Mouse (Mus musculus) neural tube, embryonic 12.5 days (tissue): ENCODE measurements around the gene Ipo4. TPM values are rescaled to one million over a fixed set of nuclear protein-coding genes. Genes with fewer than 3 reads are reported as not detected.

Experiments
- ATAC-seq: fragments of 200-750 bp; cut with Nextera tagmentation; 2 replicates; pipeline ENCODE4 v1.8.0; 2017; ENCODE audit warnings: low read depth, mild to moderate bottlenecking, moderate TSS enrichment, moderate library complexity; ENCODE audit not compliant: low FRiP score
- H3K27ac ChIP-seq: fragments of 300-500 bp; sonication (generic); 2 replicates; pipeline ENCODE4 v1.5.1; 2016
- H3K27me3 ChIP-seq: fragments of 300-500 bp; sonication (generic); replicated peaks from 2 replicates; pipeline ENCODE4 v1.6.1; 2016; ENCODE audit warnings: mild to moderate bottlenecking
- H3K36me3 ChIP-seq: fragments of 300-500 bp; sonication (generic); 2 replicates; pipeline ENCODE4 v1.6.1; 2016; ENCODE audit warnings: mild to moderate bottlenecking
- H3K4me1 ChIP-seq: fragments of 300-500 bp; sonication (generic); 2 replicates; pipeline ENCODE4 v1.6.1; 2016
- H3K4me2 ChIP-seq: fragments of 300-500 bp; sonication (generic); replicated peaks from 2 replicates; pipeline ENCODE4 v1.6.1; 2016; ENCODE audit warnings: mild to moderate bottlenecking
- H3K4me3 ChIP-seq: fragments of 300-500 bp; sonication (generic); 2 replicates; pipeline ENCODE4 v1.5.1; 2016
- H3K9ac ChIP-seq: fragments of 300-500 bp; sonication (generic); 2 replicates; pipeline ENCODE4 v1.6.1; 2016; ENCODE audit warnings: mild to moderate bottlenecking
- H3K9me3 ChIP-seq: fragments of 300-500 bp; sonication (generic); 2 replicates; pipeline ENCODE4 v1.6.1; 2016; ENCODE audit warnings: mild to moderate bottlenecking
- WGBS: fragments of 180-500 bp; shearing (Covaris S2); methylation state at CpG from one replicate; pipeline ENCODE4 v1.1.7; 2016; 5-methylcytosine and 5-hydroxymethylcytosine counted together
- polyA plus RNA-seq: library from polyadenylated mRNA; unstranded; fragments of >200 nt; fragmentation: Nextera tagmentation; extraction: Ambion mirVana; gene quantifications from 2 replicates; pipeline ENCODE4 v1.2.1, GENCODE M21; 2016

Gene Ipo4
- polyA plus RNA-seq, 1 experiment from 2014 or later, result 85.6 TPM

DNA sequence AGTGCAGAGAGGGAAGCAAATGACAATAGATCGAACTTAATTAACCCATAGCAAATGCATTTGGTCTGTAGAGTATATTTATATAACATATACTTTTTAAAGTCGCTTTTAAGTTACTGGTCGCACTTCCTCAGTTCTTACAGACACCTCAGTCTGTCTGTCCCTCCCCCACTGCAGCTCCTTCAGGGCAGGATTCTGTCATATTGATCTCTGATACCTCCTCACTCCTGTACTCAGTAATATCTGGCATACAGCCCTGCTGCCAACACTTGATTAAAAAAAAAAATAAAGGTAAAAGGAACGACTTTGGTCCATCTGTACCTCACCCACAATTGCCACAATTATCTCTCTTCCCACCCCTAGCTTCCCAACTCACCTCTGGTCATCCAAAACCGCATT, 51.5 kb downstream of the Ipo4 start:
- H3K9me3 ChIP-seq, result no peaks in the 10 kb centered on the region
- WGBS, result 42% methylated on average over 5 of the region's 5 CpGs
- no peak overlapping the region for H3K27ac ChIP-seq
- peak overlapping the region; percentile 79 for H3K4me2 ChIP-seq
- H3K4me3 ChIP-seq, result peak overlapping the region; percentile 43
- no peaks in the 10 kb centered on the region for H3K27me3 ChIP-seq
- peaks cover 4% of the 10 kb centered on the region; the same call in 1 of the 2 replicates for H3K4me1 ChIP-seq
- H3K36me3 ChIP-seq, result peaks cover 36% of the 10 kb centered on the region
- peak overlapping the region; percentile 57 for H3K9ac ChIP-seq
- ATAC-seq, result no peak

- no peak for ATAC-seq
- Histone ChIP-seq H3K4me3 (no peak overlapping the region), H3K27ac (no peak overlapping the region), H3K9ac (no peak overlapping the region), H3K4me2 (no peak overlapping the region), H3K27me3 (no peaks in the 10 kb centered on the region), H3K4me1 (peaks cover 4% of the 10 kb centered on the region; the same call in 1 of the 2 replicates), H3K9me3 (no peaks in the 10 kb centered on the region), H3K36me3 (peaks cover 22% of the 10 kb centered on the region)
- 74% methylated on average over 9 of the region's 9 CpGs for WGBS
Measured at GRCm38 (mm10) chr14:55581981-55582681, 53.6 kb downstream of the Ipo4 start.

- no peaks in the 10 kb centered on the region for H3K9me3 ChIP-seq
- no peak overlapping the region for H3K27ac ChIP-seq
- H3K36me3 ChIP-seq, result peaks cover 20% of the 10 kb centered on the region
- no peak overlapping the region for H3K4me2 ChIP-seq
- no peak overlapping the region for H3K4me3 ChIP-seq
- H3K4me1 ChIP-seq, result peaks cover 4% of the 10 kb centered on the region; the same call in 1 of the 2 replicates
- 96% methylated on average over 16 of the region's 16 CpGs for WGBS
- ATAC-seq, result no peak
- H3K9ac ChIP-seq, result no peak overlapping the region
- no peaks in the 10 kb centered on the region for H3K27me3 ChIP-seq
Measured at GRCm38 (mm10) chr14:55580731-55581130, 55.0 kb downstream of the Ipo4 start.

DNA sequence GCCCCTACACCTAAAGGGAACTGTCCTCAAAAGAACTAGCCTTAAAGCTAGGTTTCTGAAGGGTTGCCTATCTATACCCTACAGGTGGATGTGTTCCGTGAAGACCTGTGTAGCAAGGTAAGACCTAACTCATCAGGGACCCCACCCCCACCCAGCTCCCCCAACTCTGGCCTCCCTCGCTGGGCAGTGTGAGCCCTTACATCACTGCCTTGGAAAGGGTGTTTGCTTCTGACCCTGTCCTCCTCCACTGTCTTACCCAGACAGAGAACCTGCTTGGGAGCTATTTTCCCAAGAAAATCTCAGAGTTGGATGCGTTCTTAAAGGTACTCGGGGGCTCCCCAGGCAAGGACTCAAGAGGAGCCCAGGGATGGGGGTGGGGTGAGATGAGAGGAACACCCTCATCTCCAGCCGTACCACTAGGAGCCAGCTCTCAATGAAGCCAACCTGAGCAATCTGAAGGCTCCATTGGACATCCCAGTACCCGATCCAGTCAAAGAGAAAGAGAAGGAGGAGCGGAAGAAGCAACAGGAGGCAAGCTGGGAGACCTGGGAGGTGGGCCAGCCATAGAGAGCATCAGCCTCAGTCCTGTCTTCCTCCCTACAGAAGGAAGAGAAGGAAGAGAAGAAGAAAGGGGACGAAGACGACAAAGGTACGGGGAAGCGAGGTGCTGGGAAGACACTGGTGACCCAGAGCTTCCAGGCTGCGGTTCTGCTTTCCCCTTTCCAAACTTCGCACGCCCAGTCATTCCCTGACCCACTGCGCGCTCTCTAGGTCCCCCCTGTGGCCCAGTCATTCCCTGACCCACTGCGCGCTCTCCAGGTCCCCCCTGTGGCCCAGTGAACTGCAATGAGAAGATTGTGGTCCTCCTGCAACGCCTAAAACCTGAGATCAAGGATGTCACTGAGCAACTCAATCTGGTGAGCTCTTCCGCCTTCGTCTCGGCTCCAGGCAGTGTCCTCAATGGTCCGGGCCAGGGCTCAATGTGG, 56.0 kb downstream of the Ipo4 start:
- Histone ChIP-seq H3K27me3 (no peaks in the 10 kb centered on the region), H3K4me1 (no peaks in the 10 kb centered on the region; the same call in 1 of the 2 replicates), H3K36me3 (peaks cover 20% of the 10 kb centered on the region), H3K4me3 (no peak overlapping the region), H3K27ac (no peak overlapping the region), H3K4me2 (no peak overlapping the region), H3K9ac (no peak overlapping the region), H3K9me3 (no peaks in the 10 kb centered on the region)
- 87% methylated on average over 23 of the region's 23 CpGs for WGBS
- ATAC-seq, result no peak

GRCm38 (mm10) chr14:55578668-55579269, 57.0 kb downstream of the Ipo4 start:
- Histone ChIP-seq H3K4me1 (no peaks in the 10 kb centered on the region), H3K27me3 (no peaks in the 10 kb centered on the region), H3K4me3 (peak overlapping the region; percentile 73), H3K9me3 (no peaks in the 10 kb centered on the region), H3K9ac (peak overlapping the region; percentile 81), H3K36me3 (peaks cover 20% of the 10 kb centered on the region), H3K4me2 (peak overlapping the region; percentile 90), H3K27ac (peak overlapping the region; percentile 71)
- WGBS, result 41% methylated on average over 6 of the region's 6 CpGs
- ATAC-seq, result peak; percentile 59

DNA sequence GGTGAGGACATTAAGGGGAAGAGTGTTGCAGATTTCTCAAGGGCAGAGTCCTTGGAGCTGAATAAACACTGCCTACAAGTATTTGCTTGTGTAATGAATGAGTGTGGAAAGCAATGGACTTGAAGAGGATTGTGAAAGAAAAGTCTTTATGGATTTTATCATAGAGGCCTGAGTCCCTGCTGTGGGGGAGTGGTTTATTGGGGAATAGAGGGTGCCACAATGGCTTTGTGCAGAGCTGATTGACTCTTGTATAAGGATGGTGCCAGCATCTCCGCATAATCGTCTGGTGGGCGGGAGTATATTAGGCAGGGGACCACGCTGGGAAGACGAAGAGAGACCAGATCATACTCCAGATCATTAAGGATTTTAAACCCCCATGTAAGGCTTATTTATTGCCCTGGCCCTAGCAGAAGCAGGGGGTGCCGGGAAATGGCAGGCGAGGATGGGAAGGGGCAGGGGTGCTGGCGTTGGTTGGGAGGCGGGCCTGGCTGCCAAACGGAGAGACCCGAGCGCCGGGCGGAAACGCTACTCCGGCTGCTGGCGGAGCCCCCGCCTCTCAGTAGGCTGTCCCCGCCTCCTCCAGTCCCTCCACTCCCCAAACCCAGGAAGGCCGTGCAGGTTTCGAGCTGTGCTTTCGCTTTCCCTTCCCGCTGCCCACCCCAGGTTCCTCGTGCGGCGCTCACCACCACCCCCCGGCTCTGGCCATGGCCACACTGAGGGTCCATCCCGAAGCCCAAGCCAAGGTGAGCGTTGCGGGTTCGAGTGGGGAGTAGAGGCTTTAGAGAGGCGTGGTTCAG, 57.7 kb downstream of the Ipo4 start, which contains the start of gene Psme1:
TSS of gene Psme1 (plus strand) at position 253 of the 797 bp plus-strand sequence.
- peaks cover 20% of the 10 kb centered on the region for H3K36me3 ChIP-seq
- H3K9ac ChIP-seq, result peak within 1 kb of the TSS; percentile 81
- no peaks in the 10 kb centered on the region for H3K4me1 ChIP-seq
- H3K4me2 ChIP-seq, result peak within 1 kb of the TSS; percentile 90
- peak within 1 kb of the TSS; percentile 71 for H3K27ac ChIP-seq
- WGBS, result 1% methylated on average over 32 of the region's 32 CpGs
- no peaks in the 10 kb centered on the region for H3K9me3 ChIP-seq
- peak within 1 kb of the TSS; percentile 73 for H3K4me3 ChIP-seq
- peak; percentile 87 for ATAC-seq
- no peaks in the 10 kb centered on the region for H3K27me3 ChIP-seq

GRCm38 (mm10) chr14:55576376-55576775, 59.4 kb downstream of the Ipo4 start:
- H3K4me1 ChIP-seq, result no peaks in the 10 kb centered on the region
- no peak overlapping the region for H3K4me2 ChIP-seq
- H3K27me3 ChIP-seq, result no peaks in the 10 kb centered on the region
- no peak overlapping the region for H3K9ac ChIP-seq
- ATAC-seq, result no peak
- H3K4me3 ChIP-seq, result no peak overlapping the region
- peaks cover 15% of the 10 kb centered on the region for H3K36me3 ChIP-seq
- H3K9me3 ChIP-seq, result no peaks in the 10 kb centered on the region
- 86% methylated on average over 16 of the region's 16 CpGs for WGBS
- no peak overlapping the region for H3K27ac ChIP-seq

DNA sequence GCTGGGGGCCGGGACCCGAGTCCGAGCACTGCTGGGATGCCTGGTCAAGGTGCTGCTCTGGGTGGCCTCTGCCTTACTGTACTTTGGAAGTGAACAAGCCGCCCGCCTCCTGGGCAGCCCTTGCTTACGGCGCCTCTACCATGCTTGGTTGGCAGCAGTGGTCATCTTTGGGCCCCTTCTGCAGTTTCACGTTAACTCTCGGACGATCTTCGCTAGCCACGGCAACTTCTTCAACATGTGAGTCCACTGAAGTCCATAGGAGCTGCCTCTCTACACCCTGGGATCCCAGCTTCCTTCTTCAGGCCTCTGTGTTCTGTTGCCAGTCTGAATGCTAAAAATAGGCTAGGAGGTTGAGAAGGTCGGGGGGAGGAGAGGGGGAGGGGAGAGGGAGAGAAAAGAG, 60.0 kb downstream of the Ipo4 start:
- Histone ChIP-seq H3K4me2 (no peak overlapping the region), H3K36me3 (peaks cover 11% of the 10 kb centered on the region), H3K27me3 (no peaks in the 10 kb centered on the region), H3K9ac (no peak overlapping the region), H3K4me3 (no peak overlapping the region), H3K4me1 (no peaks in the 10 kb centered on the region), H3K27ac (no peak overlapping the region), H3K9me3 (no peaks in the 10 kb centered on the region)
- 81% methylated on average over 13 of the region's 13 CpGs for WGBS
- no peak for ATAC-seq

Other genes starting within 250 kb of the Ipo4 start
- 41.5 and 41.7 TPM in 2 replicates for gene Dhrs4, start 157.2 kb downstream of the Ipo4 start, polyA plus RNA-seq
- gene Carmil3, start 145.3 kb downstream of the Ipo4 start, polyA plus RNA-seq, result 16.1 and 16.8 TPM in 2 replicates
- gene Cpne6, start 125.5 kb downstream of the Ipo4 start, polyA plus RNA-seq, result 1.4 and 2.4 TPM in 2 replicates
- 0.10 and 0.19 TPM in 2 replicates for gene Nrl, start 111.0 kb downstream of the Ipo4 start, polyA plus RNA-seq
- 18.2 and 21.0 TPM in 2 replicates for gene Pck2, start 95.7 kb downstream of the Ipo4 start, polyA plus RNA-seq
- 103 and 105 TPM in 2 replicates for gene Dcaf11, start 76.0 kb downstream of the Ipo4 start, polyA plus RNA-seq
- not detected in 2 replicates for gene A730061H03Rik, start 75.6 kb downstream of the Ipo4 start, polyA plus RNA-seq
- 4.0 and 4.3 TPM in 2 replicates for gene Fitm1, start 60.3 kb downstream of the Ipo4 start, polyA plus RNA-seq
- gene Psme1, start 57.8 kb downstream of the Ipo4 start, polyA plus RNA-seq, result 120 and 128 TPM in 2 replicates
- 8.9 and 12.7 TPM in 2 replicates for gene Emc9, start 50.7 kb downstream of the Ipo4 start, polyA plus RNA-seq
- 212 and 223 TPM in 2 replicates for gene Psme2, start 44.8 kb downstream of the Ipo4 start, polyA plus RNA-seq
- 17.8 and 21.0 TPM in 2 replicates for gene Rnf31, start 44.2 kb downstream of the Ipo4 start, polyA plus RNA-seq
- gene Irf9, start 32.4 kb downstream of the Ipo4 start, polyA plus RNA-seq, result 8.8 and 9.0 TPM in 2 replicates
- 20.6 and 22.8 TPM in 2 replicates for gene Rec8, start 17.9 kb downstream of the Ipo4 start, polyA plus RNA-seq
- gene Gm49378, start 1.9 kb upstream of the Ipo4 start, polyA plus RNA-seq, result 2.1 and 3.6 TPM in 2 replicates
- gene Tm9sf1, start 7.8 kb upstream of the Ipo4 start, polyA plus RNA-seq, result 62.7 and 68.6 TPM in 2 replicates
- gene Tssk4, start 14.2 kb upstream of the Ipo4 start, polyA plus RNA-seq, result 0.53 and 0.77 TPM in 2 replicates
- gene Mdp1, start 24.6 kb upstream of the Ipo4 start, polyA plus RNA-seq, result 70.1 and 71.0 TPM in 2 replicates
- gene Gmpr2, start 36.0 kb upstream of the Ipo4 start, polyA plus RNA-seq, result 60.7 and 61.6 TPM in 2 replicates
- 555 and 567 TPM in 2 replicates for gene Nedd8, start 36.2 kb upstream of the Ipo4 start, polyA plus RNA-seq
- gene Tinf2, start 45.9 kb upstream of the Ipo4 start, polyA plus RNA-seq, result 44.1 and 45.7 TPM in 2 replicates
- gene Tgm1, start 78.0 kb upstream of the Ipo4 start, polyA plus RNA-seq, result 0.34 and 0.36 TPM in 2 replicates
- 42.0 and 46.3 TPM in 2 replicates for gene Rabggta, start 86.3 kb upstream of the Ipo4 start, polyA plus RNA-seq
- 74.1 and 81.8 TPM in 2 replicates for gene Dhrs1, start 109.7 kb upstream of the Ipo4 start, polyA plus RNA-seq
- 44.2 and 47.0 TPM in 2 replicates for gene Nop9, start 109.7 kb upstream of the Ipo4 start, polyA plus RNA-seq
- 0.30 TPM in 1 of 2 replicates, not detected in the other for gene Cideb, start 122.5 kb upstream of the Ipo4 start, polyA plus RNA-seq
- 0.37 and 0.52 TPM in 2 replicates for gene Ltb4r2, start 125.5 kb upstream of the Ipo4 start, polyA plus RNA-seq
- 0.23 and 0.37 TPM in 2 replicates for gene Ltb4r1, start 130.0 kb upstream of the Ipo4 start, polyA plus RNA-seq
- gene Adcy4, start 148.1 kb upstream of the Ipo4 start, polyA plus RNA-seq, result 9.2 and 10.1 TPM in 2 replicates
- 7.9 and 8.7 TPM in 2 replicates for gene Ripk3, start 152.9 kb upstream of the Ipo4 start, polyA plus RNA-seq
- 22.0 and 24.8 TPM in 2 replicates for gene Nfatc4, start 187.2 kb upstream of the Ipo4 start, polyA plus RNA-seq
- 19.7 and 21.5 TPM in 2 replicates for gene Nynrin, start 218.1 kb upstream of the Ipo4 start, polyA plus RNA-seq
- gene Cbln3, start 248.4 kb upstream of the Ipo4 start, polyA plus RNA-seq, result 0.25 and 0.28 TPM in 2 replicates
- 18.3 and 19.7 TPM in 2 replicates for gene Khnyn, start 249.0 kb upstream of the Ipo4 start, polyA plus RNA-seq